Mouse (Mus musculus) spleen, adult 2 months (tissue): ENCODE data around the gene Mboat1.

Source experiments
- CTCF ChIP-seq: fragments of 200-500 bp; IDR thresholded peaks from 2 replicates; pipeline ENCODE4 v1.5.1; 2011; ENCODE audit warnings: mild to moderate bottlenecking, inconsistent platforms; ENCODE audit not compliant: insufficient read depth, insufficient read length, insufficient replicate concordance; ENCODE audit errors: extremely low read depth
- POLR2A ChIP-seq: fragments of 200-500 bp; IDR thresholded peaks from 2 replicates; pipeline ENCODE4 v1.6.1; 2011; ENCODE audit warnings: low read depth, low read length, inconsistent platforms

DNA sequence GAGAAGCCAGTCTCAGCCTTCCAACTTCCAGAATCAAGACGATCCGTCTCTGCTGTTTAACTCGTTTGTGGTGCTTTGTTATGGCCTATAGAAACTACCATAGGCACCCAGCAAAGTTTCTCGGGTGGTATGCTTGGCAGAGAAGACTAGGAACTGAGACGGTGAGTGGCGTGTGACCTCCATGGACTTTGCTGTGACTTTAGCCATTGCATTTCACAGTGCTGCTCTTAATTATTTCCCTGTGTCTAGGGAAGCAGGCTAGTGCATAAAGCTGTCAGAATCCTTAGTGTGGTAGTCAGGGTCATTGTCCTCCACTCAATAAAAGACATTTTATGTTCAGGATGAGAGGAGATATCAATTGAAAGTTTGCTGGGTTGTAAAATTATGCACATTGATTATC lies 49.3 kb downstream of the Mboat1 start:
- TF ChIP-seq CTCF (no peak), POLR2A (no peak)
